Mouse (Mus musculus) lung, postnatal 25 days (tissue): Measurements from ENCODE around the gene Baiap2.

Experiments
- DNase-seq: peaks from one replicate; pipeline ENCODE4 v3.0.0; 2022; ENCODE audit warnings: low spot score

The Baiap2 gene

DNA sequence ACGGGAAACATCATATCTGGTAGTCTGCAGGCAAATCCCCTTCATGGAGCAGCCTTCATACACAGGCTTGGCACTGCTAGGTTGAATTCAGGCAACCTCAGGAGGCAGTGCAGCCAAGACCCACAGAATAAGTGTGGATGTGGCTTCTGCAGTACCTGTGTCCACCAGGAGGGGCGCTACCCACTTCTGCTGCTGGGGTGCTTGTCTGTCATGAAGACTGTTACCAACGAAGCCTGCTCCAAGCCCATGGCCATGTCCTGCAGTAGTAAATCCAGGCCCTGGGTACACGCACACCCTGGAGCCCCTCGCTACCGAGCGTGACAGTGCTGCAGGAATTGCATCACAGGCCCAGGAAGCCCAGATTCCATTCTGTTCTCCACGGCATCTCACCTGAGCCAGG lies 22.7 kb upstream of the Baiap2 start:
- peak; percentile 64 for DNase-seq

DNA sequence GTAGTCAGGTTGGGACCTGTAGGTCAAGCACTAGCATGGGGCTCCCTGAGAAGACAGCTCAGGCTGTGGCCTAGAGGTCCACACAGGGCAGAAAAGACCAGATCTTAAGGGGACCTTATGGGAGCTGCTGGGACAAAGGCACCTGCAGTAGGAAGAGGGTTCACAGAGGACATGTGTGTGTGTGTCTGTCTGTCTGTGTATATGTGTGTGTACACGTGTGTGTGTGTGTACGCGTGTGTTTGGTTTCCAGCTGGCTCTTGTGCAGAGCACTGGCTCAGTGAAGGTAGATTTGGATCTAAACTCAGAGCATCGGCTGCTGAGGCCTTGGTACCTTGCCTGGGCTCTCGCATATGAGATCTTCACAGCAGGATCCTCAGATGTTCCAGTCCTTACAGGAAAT lies 21.9 kb upstream of the Baiap2 start:
- DNase-seq: no peak

DNA sequence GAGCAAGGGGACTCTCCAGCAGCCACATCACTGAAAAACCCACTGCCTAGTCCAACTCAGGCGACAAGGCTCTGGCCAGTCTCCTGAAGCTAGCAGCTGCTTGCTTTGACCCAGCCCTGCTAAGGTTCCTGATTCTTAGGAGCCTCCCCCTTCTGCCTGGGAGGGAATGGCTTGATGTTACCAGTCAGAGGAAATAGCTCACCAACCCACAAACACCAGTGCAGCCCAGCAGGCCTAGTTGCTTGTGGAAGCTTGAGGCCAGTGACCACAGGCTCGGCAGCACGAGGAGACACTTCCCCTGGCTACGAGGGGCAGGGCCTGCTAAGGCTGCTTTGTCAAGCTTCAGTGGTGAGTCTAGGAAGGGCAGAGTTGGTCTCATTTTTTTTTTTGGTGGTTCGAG lies 17.4 kb upstream of the Baiap2 start:
- DNase-seq: peak; percentile 58

DNA sequence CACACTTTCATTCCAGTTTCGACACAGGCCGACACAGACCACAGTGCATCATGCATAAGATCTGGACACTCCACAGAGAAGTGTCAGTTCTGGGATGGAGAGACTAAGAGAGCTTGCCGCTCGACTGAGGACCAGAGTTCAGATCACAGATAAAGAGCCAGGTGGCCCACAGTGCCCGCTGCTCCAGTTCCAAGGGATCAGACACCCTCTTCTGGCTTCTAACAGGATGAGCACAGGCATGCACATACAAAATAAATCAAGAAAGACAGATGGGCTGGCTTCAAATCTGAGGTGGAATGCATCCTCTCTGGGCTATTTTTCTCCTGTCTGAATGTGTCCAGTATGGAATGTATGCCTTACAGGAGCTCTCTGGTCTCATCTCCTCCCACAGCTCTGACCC lies 15.8 kb upstream of the Baiap2 start:
- DNase-seq: no peak

DNA sequence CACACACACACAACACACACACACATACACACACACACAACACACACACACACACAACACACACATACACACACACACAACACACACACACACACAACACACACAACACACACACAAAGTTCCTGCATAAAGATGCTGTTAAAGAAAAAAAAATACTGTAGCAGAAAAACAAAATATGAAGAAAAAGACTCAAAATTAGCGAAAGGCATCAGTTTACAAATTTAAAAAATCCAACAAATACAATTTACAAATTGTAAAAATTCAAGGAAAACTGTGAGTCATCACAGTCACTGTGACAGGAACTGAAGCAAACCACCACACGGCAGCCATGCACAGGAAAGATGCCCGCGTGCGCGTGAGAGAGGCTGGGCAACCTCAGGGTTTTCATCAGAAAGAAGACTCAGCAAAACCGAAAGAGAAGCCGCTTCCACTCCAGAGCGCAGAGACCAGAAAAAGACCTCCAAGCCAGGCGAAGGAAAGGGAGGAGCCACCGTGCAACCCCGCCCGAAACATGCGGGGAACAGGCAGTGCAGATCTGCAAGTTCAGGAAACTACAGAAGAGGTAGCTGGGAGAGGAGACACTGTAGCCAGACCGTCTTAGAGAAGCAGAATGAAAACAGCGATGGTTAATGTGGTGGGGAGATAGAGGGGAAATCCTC lies 14.4 kb upstream of the Baiap2 start:
- DNase-seq: peak; percentile 73

DNA sequence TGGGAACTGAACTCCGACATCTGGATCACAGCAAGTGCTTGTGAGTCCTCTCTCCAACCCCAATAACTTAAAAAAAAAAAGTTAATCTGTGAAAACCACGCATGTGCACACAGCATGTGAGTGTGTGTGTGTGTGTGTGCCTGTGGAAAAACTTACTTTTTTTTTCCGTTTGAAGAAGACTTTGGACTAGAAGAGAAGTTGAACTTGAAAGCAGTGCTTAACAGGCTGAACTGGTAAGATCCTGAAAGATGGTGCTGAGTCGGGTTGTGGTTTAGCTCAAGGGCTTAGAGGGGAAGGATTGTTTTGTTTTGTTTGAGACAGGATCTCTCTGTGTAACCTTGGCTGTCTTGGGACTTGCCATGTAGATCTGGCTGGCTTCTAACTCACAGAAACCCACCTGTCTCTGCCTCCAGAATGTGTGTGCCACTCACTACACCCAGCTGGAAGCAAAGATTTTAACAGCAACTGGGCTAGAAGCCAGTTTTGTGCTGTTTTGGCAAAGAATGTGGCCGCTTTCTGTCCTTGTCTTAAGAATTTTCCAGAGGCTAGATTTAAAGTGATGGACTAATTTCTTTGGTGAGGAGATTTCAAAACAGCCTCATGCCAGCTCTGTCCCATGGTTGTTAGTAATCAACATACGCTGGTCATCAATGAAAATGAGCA lies 12.8 kb upstream of the Baiap2 start:
- no peak for DNase-seq

DNA sequence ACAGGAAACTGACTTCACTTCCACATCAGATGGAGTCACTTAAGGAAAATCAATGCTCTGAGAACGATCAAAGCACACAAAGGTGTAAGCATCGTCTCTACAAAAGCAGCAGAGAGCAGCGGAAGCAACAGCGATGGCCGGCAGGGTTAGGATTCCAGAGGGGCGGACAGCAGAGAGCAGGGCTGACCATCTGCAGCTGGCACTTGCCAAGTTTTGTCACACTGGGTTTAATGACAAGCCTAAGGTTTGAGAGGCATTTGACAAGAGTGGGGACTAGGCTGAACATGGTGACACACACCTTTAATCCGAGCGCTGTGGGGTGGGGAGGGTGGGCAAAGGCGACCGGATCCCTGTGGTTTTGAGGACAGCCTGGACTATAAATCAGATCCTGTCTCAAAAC lies 10.8 kb upstream of the Baiap2 start:
- DNase-seq: no peak

DNA sequence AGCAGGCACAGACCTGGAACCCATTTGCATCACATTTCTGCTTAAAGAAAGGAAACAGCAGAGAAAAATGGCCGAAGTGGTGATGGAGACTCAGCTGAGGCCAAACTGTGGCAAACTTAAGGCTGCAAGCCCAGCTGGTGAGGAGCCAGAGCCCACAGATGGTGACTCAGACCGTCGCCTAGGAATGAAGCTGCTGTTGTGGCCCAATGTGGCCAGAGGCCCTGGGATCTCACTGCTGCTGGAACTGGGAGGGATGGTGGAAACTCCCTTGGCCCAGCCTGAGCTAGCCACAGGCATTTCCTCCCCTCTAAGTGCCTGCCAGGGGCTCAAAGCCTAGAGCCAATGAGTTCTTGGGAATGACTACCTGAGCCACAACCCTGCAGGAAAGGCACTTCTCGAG lies 9.4 kb upstream of the Baiap2 start:
- no peak for DNase-seq

DNA sequence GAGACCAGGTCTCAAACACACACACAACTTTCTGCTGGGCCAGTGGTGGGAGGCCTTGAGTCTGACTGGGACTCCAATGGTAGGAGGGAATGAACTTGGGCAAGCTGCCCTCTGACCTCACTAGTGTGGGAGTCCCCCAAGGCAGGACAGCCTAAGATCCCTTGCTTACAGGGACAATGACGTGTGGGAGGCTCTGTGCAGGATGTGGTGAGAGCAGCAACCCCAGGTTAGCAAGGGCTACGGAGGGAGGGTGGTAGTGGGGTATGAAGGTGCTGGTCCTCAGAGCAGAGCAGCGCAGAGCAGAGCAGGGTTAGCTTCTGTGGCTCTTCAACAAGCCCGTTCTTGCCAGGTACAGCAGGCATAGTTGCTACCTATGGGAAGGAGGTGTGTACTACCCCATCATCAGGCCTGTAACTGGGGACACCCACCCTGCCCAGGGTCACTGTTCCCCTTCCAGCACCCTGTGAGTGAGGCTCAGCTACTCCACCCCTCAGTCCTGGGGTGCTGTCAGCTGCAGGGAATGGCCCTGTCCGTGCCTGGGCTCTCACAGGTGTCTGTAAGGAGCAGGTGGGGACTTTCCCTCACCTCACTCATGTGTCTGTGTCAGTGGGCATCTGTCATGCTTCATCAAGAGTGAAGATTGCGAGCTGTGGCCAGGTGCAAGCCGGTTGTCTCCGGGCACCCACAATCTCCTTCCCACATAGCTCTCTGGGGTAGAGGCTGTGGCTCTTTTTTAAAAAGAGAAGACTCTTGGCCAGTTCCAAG lies 8.6 kb upstream of the Baiap2 start:
- DNase-seq: no peak

DNA sequence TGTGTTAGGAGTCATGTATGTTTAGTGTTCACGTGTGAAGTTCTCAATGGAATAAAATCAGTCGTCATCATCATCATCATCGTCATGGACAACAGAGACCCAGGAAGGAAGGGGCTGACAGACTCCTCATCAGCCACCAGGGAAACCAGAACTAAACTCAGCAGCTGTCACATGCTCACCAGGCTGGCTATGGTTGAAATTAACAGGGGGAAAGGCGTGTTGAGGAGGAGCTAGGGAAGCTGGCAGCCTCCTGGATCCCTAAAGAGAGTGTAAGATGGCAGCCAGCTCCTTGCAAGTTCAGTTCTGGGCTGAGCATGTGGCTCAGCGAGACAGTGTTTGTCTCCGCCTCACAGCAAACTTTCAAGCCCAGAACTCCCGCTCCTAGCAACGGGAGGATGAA lies 7.8 kb upstream of the Baiap2 start:
- no peak for DNase-seq

DNA sequence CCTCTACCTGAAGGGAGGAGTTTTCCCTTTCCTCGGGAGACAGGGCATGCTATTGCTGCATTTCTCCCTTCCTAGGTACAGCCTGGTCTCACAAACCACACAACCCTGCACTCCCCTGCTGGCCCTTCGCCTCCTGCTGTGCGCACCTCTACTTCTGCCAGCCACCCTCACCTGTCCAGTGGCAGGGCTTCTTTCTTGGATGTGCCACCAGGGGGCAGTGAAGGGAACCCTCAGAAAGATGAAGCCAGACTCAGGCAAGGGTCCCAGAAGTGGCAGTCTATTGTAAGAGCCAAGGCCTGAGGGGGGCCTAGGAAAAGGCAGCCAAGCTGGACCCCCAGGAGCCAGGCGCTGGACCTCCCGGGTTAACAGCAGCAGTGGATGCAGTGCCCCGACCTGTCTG lies 7.1 kb upstream of the Baiap2 start:
- peak; percentile 78 for DNase-seq

DNA sequence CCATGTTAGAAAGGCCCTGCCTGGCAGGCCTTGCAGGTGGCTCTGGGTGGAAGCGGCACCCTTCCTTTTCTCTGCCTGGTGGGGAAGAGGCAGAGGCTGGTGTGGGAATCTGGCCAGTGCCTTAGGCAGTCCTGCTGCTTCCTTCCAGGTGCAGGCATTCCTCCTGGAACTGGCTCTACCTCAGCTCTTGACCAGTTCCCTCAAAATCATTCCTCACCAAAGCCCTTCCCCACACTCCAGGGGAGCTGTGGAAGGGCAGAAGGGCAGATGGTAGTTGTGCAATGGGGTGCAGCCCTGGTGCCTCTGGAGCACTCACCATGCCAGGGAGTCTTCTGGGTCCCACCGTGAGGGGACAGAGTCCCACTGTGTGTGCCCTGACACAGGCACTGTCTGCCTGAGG lies 6.1 kb upstream of the Baiap2 start:
- DNase-seq: no peak

DNA sequence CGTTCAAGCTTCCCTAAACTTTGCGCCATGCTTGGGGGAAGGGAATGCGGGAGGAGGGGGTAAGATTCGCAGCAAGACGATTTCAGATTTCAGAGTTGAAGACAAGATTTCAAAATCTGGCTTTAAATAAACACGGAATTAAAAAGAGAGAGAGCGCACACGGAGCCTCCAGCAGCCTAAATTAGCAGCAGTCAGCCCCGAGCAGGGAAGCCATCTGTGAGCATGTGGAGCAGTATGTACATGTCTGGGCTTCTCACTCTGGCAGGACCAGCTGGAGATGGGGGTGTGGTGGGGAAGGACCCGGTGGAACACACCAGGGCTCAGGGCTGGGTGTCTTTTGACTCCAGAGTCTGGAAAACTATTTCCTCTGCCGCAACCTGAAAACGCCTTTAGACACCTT lies 5.3 kb upstream of the Baiap2 start:
- DNase-seq: no peak

DNA sequence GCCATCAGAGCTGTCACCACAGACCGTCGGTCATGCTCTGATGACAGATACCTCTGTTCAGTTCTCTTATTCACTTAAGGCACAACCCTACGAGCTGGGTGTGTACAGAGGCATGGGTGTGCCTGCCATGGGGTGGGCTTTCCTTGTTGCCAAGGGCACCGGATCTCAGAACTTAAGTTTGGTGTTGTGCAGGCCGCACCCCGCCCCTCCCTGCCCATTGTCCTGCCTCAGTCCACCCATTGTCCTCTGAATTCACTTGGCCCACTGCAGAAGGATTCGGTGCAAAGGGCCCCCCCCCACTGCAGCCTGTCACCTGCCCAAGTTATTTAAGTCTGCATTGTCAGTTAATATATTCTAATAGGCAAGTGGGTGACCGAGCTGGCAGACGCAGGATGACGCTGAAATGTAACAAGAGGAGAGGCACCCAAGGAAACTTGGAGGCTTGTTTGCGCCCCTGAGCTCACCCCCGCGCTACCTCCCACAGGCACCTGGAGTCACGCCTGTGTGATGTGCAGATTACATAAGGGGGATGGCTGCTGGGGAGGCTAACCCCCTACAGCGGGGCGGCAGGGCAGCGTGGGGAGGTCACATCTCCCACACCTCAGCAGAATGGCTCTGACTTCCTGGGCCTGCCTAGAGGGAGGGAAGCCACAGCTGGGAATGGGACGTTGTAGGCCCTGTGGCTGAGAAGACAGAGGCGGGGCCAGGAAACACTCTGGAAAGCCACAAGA lies 4.6 kb upstream of the Baiap2 start:
- DNase-seq: peak; percentile 33

DNA sequence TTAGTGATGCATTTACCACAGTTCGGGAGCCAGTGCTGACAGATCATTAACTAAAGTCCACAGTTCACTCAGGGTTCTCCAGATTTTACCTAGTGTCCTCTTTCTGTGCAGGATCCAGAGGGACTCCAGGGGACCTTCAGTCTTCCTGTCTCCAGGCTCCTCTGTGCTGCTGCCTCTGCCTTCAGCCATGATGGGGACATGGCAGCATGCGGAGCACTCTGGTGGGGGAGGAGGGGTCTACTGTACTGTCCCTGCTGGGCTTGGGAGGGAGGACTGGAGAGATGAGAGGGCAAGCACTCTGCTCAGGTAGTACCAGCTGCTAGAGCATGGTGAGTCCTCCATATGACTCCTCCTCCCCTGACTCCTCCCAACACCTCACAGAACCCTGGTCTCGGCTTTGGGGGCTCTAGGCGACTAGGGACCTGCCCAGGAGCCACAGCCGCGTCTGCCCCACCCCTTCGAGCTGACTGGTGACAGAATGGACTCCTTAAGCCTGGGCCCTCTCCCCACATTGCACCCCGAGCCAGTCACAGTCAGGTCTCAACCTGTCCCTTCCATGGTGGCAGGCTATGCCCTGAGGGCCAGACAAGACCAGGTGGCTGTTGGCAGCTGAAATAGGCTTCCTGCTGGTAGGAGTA lies 3.4 kb upstream of the Baiap2 start:
- DNase-seq: no peak

DNA sequence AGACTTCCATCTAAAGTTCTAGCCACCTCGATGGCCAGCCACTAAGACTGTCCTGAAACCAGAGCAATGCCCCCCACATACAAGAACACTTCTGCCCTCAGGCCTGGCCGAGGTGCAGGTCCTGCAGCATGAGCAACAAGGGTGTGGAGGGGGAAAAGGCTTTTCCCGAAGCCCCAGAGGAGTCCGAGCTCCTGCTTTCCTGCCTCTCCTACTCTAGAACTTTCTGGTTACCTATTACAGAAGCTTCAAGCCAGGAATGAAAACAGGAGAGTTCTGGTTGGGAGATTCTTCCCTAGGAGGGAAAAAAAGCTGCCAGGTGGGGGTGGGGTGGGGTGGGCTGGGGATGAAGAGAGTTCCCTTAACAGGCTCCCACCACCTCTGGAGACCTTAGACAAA lies 2.9 kb upstream of the Baiap2 start:
- no peak for DNase-seq

DNA sequence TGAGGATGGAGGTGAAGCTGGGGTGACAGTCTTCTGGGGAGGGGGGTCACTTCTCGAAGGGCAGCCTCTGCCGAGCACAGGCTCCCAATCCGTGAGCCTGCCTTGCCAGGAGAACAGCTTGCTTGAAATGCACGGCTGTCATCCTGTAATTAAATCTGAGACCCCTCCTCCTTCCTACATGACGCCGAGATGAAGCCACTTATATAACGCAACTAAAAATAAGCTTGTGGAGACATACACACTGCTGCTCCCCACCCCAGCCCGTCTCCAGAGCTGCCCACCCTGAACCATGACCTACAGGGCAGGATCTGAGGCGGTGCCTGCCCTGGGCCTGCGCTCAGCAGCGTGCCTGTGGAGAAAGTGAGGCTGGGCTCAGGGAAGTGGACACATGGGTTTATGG lies 2.4 kb upstream of the Baiap2 start:
- DNase-seq: no peak

DNA sequence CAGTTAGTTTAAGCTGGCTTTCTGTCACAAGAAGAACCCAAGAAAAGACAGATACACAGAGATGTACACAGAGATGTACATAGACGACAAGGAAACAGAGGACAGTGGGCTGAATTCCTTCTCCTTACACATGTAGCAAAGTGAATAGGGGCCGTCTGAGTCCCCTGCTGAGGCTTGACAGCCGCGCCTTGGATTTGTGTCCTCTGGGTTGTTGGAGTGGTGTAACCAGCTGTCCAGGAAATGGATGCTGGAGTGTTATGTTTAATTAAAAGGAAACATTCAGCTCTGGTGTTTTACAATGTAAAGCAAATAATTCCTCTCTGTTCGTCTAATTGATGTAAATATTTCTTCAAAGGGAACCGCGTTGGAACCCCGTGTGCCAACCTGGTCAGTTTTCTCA lies 769 bp upstream of the Baiap2 start:
- DNase-seq: no peak

DNA sequence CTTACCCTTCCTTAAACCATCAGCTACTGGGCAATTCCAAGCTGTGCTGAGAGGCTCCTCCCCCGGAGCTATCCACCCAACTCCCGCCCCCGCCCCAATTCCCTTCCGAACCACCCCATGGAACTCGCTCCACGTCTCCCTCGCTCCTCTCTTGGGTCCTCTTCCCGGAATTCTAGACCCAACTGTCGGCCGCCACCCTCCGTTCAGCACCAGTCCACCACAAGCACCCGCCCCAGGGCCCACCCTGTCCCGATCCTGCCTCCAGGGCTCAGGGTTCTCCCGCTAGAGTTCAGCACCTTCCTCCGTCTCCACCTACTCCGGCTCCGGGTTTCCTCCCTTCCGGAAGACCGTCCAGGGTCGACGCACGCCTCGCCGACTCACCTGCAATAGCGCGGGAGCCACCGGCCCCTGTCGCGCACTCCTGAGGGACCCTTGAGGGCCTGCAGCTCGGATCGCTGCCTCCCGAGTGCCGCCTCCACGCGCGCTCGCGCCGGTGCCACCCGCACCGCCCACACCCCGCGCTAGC lies 299 bp upstream of the Baiap2 start:
- no peak for DNase-seq

DNA sequence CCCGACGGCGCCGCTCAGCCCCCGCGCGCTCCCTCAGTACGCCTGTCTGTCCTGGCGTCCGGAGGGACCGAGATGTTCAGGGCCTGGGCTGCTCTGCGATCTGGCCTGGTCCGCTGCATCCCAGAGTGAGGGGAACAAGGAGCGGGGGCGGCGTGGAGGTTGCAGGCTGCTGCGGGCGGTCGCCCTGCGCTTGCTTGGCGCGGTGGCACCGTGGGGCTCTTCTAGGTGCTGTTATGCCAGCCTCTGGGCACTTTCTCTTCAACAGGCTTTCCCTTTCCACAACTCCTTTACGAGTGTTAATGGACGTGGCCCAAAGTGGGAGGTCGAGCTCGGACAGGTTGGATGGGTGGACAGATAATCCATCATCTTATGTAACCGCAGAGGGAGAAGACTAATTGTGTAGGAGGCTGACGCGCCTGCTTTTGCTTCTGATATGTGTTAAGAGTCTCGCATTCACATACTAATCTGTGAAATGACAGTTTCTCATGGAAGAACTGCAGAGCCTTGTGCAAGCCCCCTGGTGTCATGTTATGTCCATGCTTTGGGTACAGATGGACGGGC lies 945 bp downstream of the Baiap2 start:
- no peak for DNase-seq

DNA sequence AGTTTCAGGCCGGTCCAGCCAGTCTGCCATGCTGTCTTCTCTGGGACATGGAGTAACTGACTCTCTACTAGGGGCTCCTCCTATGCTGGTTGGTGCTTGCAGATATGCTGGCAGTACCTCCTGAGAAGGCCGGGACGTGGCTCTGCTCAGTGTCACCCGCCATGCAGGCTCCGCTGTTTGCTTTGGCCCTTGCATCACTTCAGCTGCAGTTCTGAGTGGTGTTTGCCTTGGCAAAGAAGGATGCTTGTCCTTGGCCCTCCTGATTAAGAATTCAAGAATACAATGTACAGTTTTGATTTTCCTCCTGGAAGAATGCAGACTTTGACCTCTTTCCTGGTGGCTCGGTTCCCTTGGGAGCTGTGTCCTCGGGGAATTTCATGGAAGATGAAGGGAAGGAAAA lies 2.8 kb downstream of the Baiap2 start:
- peak; percentile 90 for DNase-seq

DNA sequence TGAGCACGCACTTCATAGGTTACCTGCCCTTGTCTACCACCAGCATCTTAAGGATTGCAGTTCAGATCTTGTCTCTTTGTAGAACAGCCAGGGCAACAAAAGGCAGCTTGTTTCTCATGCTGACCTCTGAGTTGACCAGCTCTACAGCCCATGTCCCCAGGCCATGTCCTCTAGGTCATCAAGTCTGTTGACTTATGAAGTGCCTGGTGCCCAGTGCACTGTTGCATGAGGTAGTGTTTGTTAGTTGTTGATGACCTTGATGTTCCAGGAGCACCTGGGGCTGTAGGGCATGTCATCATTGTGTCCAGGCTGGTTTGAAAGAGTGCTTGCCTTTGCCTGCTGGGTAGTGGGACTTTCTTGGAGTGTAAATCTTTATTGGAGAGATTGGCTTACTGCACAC lies 4.9 kb downstream of the Baiap2 start:
- DNase-seq: no peak
